Mouse (Mus musculus) Muller cell, postnatal 12 days (primary cell): ENCODE results near the gene Tnrc6a.
A peak's percentile ranks its signal among the peaks of the same experiment; 100 is the strongest.

Experiments
- DNase-seq: peaks from one replicate; pipeline ENCODE4 v3.0.0-alpha.2; 2015; ENCODE audit errors: inconsistent ontology term

The Tnrc6a gene

DNA sequence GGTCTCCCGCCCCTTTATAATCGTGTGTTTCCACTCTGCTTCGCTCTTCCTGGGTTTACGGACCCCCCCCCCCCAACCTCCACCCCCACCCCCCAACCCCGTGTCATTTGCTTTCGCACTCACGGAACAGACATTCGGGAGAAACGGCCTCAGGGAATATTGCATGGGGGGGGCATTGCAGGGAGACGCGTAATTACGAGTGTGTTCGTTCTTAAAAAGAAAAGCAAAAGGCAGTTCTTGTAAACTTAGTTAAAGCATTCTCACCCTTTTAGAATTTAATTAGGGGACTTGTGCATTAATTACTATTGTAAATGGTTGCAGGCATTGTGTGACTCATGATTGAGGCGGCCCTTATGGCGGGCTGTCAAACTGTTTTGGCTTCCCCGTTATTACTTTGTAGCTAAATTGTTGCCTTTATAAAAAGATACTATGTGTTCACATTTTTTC is 1.1 kb downstream of the Tnrc6a start:
- peak; percentile 74 for DNase-seq

DNA sequence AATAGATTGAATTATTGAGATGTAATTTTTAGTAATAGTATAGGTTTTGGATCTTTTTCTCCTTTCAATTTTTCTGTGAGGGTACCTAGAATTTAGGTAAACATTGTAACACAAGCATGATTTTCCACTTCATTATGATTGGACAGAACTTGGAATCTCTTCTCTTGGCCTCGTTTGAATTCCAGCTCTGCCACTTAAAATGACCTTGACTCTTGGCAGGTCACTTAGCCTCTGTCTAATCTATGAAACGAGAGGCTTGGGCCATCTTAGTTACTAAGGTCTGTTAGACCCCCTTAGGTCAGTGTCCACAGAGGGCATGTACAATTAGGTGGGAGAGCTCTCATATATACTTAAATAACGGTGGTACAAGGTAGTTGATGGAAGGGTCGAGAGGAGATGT is 2.4 kb downstream of the Tnrc6a start:
- DNase-seq = no peak

DNA sequence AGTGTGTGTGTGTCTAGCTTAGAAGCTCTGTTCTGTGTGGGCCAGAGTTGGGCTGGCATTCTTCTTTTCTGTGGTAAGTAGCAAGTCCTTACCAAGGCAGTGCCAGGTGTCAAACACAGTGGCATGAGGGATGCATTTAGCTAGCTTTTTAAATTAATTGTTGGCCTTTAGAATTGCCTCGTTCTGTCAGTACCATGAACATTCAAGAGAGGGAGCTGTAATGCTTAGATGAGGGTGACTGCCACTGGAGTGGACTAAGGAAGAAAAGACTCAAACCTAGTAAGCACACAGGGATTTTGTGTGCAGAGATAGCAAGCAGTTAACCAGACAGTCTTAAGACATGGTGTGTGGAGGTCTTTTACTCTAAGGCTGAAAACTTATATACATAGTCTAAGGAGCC is 3.6 kb downstream of the Tnrc6a start:
- no peak for DNase-seq

DNA sequence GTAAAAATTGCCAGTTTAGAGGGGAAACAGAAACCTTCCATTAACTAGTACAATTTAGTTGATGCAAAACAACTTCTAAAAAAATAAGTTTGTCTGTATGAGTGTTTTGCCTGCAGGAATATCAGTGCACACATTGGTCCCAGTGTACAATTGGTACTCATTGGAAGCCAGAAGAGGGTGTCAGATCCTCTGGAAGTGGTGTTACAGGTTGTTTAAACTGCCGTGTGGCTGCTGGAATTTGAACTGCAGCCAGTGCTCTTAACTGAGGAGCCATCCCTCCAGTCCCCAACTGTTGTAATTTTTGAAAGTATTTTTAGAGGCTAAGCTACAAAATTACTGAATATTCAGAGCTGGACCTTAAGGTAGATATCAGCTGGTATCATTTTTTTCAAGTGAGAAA is 4.3 kb downstream of the Tnrc6a start:
- no peak for DNase-seq

DNA sequence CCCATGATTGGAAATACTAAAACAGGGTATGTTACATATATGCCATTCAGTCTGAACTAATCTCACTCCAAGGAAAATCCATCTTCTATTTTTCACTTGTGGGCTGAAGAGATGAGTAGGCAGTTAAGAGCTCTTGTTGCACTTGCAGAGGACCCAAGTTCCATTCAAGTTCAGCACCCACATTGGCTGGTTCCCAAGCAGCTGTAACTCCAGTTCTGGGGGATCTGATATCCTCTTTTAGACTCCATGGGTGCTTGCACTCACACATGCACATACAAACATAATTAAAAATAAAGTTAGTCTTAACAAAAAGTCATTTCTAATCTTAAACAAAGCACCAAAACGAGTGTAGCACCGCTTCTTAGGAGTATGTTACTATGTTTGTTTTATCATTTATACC is 5.4 kb downstream of the Tnrc6a start:
- DNase-seq = no peak

DNA sequence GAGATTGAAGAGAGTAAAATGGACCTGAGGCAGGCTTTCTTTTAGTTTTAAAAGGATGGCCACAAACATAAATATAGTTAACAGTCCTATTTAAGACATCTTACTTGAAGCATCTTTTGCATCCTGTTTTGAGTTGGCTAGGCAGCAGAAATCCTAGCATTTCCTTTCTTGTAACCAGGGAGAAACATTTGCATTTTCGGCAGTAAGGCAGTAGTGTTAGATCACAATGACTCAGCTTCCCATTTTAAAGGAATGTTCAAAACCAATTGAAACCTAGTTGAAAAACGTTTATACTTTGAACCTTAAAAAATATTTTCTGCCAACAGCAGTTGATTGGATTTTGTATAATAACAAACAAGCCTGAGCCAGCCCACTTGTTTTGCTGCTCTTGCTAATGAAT is 6.5 kb downstream of the Tnrc6a start:
- no peak for DNase-seq

DNA sequence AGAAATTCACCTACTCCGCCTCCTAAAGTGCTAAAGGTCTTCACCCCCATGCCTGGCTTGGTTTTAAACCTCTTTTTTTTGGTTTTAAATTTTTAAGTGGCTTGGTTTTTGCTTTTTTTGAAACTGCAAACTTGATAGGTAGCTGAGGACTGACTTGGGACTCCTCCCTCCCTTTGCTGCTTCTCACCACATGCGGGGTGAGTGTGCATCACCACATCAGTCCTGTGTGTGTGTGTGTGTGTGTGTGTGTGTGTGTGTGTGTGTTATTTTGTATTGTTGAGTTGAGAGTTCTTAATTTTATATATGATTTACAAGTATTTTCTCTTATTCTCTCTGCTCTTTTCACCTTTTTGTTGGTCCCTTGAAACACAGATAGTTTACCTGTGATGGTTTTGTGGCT is 8.7 kb downstream of the Tnrc6a start:
- no peak for DNase-seq

DNA sequence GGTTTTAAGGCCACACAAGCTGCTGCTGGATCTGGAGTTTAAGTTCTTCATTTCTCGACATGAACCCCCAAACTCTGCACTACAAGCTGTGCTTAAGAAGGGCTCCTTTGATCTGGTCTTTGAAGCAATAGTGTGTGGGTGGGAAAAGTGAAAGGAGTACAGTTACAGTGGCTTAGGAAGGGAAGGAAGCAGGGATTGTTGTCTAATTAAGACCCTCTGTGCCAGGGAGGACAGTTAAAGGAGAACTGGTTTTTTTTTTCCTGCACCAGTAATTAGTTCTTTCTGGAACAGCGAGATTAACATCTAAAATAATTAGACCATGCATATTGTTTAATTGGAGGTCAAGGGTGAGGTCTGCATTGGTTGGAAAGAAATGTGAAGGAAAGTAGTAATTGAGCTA is 11.2 kb downstream of the Tnrc6a start:
- peak; percentile 83 for DNase-seq

DNA sequence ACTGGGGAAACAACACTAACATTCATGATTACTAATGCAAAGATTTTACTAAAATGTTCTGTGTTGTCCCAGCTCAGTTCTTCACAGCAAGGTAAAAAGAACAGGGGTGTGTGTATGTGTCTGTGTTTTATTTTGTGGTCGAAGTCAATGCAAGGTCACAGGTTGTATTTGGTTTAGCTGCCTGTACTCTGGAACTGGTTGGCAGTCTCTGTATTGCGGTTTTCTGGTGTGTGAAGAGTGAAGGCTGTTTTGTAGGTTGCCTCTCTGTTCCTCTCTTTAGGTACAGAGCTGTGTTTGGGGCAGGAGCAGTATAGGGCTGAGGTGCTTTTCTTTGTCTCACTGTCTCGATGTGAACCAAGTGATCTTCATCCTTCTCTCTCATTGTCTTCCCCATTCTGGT is 12.0 kb downstream of the Tnrc6a start:
- no peak for DNase-seq

DNA sequence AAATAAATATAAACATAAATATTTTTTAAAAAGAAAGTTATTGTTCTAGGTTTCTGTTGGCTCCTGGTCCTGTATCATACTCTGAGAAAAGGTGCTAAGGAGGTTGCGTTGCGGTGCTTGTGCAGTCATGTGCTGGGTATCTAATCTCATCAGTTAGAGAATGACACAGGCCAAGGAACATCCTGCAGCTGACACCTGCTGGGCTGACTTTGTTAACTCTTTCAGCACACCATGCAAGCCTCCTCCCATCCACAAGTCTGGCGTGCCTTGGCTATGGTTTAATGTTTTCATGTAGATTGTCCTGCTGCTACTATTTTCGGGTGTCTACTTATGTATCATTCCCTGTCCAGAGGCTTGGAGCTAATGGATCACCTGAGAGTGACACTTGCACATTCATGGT is 14.3 kb downstream of the Tnrc6a start:
- DNase-seq = no peak

DNA sequence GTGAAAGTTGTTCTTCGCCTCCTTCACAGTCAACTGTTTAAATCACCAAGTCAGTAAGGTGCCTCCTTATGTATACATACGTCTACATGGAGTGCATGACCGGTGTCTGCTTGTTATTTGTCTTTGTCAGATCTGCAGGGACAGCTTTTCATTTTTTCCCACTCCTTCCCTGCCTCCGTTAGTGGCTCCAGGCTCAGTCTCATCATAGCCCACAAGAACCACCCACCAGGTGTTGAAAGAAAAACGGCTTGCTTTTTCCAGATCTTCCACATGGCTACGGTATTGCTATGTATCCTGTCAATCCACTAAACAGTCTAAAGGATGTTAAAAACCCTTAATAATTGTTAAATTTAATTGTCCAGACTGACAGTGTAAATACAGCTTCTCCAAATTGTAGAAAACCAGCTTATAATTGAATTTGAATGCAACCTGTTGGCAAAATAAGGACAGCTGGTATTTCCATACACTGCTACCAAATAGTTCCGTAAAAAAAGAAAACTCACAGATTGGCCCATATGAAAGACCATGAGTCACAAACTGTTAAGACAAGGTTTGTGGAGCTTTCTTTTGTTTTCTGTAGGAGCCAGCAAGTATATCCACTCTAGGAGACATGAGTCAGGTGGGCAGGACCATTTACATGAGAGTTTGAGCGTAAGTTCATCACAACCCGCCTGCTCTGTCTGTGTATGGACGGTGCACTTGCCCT is 22.6 kb downstream of the Tnrc6a start:
- DNase-seq = no peak

DNA sequence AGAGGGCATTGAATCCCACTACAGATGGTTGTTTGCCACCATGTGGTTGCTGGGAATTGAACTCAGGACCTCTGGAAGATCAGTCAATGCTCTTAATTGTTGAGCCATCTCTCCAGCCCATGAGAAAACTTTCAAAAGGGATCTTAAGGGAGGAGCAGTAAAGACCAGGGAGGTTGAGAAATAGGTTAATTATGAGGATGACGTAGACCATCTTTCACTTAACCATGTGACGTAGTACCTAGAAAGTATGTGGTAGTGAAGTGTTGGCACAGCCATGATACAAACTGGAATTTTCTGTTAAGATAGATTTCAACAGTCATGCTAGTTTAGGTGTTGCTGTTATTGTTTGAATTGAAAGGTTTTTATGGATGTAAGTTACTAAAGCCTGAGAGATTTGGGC is 24.1 kb downstream of the Tnrc6a start:
- DNase-seq = no peak

DNA sequence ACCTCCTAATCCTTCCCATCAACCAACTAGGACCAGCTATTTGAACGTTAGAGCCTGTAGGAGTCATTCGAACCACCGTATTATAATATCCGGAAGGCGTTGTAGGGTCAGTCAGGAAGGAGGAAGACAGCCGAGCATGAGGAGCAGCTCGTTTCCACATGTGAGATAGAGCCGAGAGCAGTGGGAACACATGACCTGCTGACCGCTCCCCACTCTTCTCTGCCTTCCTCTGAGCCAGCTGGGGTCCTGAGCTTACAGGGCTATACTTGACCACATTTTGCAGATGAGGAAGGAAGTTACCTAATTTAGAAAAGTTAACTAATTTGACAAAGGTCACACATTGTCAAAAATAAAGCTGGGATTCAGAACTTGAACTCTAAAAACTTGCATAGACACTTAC is 25.2 kb downstream of the Tnrc6a start:
- no peak for DNase-seq

DNA sequence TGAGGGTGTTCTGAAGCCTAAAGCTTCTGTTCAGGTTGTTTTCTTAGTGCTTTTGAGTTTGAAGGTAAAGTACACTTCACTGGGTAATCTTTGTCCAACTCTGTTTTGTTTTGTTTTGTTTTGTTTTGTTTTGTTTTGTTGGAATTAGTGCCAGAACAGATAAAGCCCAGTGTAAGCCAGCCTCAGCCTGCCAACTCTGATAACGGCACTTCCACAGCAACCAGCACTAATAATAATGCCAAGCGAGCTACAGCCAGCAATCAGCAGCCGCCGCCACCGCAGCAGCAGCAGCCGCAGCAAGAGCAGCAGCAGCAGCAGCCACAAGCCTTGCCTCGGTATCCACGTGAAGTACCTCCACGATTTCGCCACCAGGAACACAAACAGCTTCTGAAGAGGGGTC is 38.7 kb downstream of the Tnrc6a start:
- DNase-seq = no peak

DNA sequence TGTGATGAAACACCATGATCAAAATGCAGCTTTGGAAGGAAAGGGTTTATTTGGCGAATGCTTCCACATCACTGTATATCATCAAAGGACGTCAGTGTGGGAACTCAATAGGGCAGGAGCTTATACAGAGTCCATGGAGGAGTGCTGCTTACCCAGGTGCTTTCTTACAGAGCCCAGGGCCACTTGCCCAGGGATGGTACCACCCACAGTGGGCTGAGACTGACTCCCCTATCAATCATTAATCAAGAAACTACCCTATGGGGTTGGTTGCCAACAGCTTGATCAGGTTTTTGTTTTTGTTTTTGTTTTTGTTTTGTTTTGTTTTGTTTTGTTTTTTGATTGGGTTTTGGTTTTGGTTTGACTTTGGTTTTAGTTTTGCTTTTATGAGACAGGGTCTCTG is 43.8 kb downstream of the Tnrc6a start:
- no peak for DNase-seq

DNA sequence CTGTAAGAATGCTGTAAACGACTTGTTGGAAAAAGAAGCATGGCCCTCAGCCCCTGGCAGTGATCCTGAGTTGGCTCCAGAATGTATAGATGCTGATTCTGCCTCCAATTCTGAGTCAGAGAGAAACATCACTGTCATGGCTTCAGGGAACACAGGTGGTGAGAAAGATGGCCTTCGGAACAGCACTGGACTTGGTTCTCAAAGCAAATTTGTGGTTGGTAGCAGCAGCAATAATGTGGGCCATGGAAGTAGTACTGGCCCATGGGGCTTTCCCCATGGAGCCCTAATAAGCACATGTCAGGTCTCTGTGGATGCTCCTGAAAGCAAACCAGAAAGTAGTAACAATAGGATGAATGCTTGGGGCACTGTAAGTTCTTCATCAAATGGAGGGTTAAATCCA is 45.9 kb downstream of the Tnrc6a start:
- no peak for DNase-seq

DNA sequence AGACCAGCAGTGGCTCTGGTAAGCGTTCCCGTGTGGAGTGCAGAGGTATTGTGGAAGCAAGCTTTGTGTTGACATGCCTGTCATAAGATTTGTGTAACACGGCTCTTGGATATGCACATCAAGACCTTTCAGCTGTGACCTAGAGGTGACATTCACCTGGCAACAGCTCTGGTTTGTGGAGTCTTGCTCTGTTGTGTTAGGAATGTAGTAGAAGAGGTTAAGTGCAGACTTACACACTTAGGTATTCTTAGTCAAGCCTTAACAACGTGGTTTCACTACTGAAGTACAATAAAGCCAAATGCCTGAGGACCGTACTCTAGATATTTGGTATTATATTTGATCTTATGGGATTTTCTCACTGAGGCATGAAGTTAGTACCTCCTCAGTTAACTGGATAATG is 48.4 kb downstream of the Tnrc6a start:
- no peak for DNase-seq

DNA sequence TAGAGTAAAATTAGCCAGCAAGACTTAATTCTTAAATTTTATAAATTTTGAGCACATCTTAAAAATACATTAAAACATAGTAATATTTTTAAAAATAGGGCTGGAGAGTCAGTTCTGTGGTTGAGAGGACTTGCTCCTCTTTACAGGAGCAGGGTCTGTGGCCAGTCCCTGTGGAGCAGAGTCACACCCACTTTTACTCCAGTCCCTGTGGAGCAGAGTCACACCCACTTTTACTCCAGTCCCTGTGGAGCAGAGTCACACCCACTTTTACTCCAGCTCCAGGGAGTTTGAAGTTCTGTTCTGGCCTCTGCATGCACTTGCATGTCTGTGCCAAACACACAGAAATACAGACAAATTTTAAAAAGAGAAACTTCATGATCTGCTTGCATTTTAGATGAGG is 53.5 kb downstream of the Tnrc6a start:
- DNase-seq = no peak

DNA sequence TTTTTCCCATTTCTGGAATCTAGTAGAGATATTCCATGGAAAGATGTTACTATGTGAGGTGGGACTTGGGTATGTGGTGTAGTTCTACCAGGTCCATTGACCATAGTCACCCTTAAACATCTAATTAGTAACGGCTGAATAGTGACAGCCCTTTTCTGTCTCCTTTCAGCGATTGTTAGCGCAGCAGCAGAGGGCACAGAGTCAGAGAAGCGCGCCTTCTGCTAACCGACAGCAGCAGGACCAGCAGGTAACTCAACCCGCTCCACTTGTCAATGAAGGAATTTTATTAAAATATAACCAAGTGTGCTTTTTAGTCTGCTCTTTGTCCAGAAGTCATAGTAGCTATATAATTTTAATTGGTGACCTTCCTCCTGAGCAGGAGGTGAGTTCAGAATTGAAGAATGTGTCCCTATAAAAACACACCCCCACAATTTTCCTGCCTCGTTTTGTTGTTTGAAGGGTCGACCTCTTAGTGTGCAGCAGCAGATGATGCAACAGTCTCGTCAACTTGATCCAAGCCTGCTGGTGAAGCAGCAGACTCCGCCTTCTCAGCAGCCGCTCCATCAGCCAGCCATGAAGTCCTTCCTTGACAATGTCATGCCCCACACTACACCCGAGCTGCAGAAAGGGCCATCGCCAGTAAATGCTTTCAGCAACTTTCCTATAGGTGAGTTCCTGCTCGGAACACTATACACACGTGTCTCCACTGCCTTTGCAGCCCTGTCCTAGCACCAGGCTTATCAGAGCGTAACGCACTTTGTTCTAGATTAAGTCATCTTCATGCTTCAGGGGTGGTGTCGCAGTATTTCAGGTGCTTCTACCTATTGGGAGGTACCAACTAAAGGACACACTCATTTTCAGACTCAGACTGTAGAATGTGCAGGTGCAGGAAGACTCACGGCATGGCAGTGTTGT is 58.4 kb downstream of the Tnrc6a start:
- no peak for DNase-seq

DNA sequence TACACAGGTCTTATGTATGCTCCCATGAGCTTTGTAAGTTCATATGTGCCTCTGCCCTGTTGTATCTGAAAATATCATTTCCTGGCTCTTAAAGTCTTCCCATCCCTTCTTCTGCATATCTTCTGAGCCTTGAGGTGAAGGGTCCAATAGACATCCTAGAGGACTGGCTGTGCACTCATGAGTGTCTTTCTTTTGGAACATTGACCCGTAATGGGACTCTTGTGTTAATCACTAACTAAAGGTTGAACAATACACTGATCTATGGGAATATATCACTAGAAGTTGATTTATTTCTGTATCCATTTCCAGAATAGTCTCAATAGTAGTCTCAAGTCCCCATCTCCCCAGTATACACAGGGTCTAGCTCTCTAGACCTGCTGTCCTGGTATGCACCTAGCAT is 61.2 kb downstream of the Tnrc6a start:
- DNase-seq = no peak

DNA sequence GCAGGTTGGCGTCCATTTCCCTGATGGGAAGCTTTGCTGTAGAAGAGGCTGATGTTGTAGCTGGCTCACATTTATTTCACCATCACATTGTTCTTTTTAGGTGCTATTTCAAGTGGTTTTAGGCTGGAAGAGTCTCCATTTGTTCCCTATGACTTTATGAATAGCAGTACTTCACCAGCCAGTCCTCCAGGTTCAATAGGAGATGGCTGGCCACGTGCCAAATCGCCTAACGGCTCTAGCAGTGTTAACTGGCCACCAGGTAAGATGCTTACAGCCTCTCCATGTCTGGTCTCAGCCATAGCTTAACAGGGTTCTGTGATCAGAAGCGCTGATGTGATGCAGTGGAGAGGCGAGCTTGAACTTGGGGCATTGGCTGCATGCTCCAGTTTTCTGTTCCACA is 62.8 kb downstream of the Tnrc6a start:
- DNase-seq = no peak

DNA sequence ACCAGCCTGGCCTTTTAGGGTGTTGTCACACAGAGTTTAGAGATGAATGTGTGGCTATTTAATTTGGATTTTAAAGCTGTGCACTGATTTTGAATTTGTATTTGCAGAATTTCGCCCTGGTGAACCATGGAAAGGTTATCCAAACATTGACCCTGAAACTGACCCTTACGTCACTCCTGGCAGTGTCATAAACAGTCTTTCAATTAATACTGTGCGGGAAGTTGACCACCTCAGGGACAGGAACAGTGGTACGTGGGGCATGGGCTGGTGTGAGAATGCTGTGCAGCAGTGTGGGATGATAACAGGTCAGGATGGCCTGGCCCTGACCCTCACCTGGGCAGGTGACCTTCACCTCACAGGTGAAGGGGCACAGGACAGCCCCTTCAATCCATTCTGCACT is 63.6 kb downstream of the Tnrc6a start:
- DNase-seq = no peak

DNA sequence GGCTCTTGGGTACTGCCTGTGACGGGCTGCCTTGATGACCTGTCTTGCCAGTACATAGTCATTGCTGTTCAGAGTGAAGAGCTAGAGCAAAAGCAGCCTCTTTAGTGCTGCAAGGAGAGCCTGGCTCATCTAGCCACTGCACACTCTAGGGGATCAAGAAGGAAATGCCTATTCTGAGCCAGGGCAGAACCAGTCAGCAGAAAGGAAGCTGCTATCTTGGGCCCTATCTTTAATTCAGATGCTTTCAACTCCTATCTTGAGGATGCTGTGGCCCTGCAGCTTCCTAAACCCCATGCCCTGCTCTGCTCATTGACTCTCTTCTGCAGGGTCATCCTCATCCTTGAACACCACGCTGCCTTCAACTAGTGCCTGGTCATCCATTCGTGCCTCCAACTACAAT is 64.8 kb downstream of the Tnrc6a start:
- no peak for DNase-seq
